Mouse (Mus musculus) embryo, embryonic 11 days (tissue): ENCODE measurements at regions not wholly inside any gene's neighbourhood (a gene's known extent, or its start where the extent isn't known, plus 50 kb on each side); places are given as distances from the start of the nearest gene placed in this dataset.
"Not testable (repeated sequence)": the region's sequence is repeated elsewhere in the genome, so short reads cannot be mapped to it uniquely, and the experiment has no call there.

ENCODE experiments used
- DNase-seq: peaks from one replicate; pipeline ENCODE4 v3.0.0-alpha.2; 2015

GRCm38 (mm10) chrX:114802061-114802460, 102.8 kb upstream of the Ube2dnl1 start:
- DNase-seq: not testable (repeated sequence)

- DNase-seq: peak; percentile 59
Measured at GRCm38 (mm10) chrX:114816267-114816666, 88.5 kb upstream of the Ube2dnl1 start.

GRCm38 (mm10) chrX:114836906-114837305, 67.9 kb upstream of the Ube2dnl1 start:
- no peak for DNase-seq

GRCm38 (mm10) chrX:114843510-114843909, 61.3 kb upstream of the Ube2dnl1 start:
- no peak for DNase-seq
